Mouse (Mus musculus) urinary bladder, postnatal 36 days (tissue): Measurements from ENCODE around the gene Saxo1.

Experiments
- DNase-seq, 2 experiments: peaks; one replicate each; pipeline ENCODE4 v3.0.0; 2022; ENCODE audit warnings: low spot score in 2 of 2, mixed read lengths in 1 of 2

Gene Saxo1

GRCm38 (mm10) chr4:86558228-86558627 is at the start of gene Saxo1:
Gene Saxo1, minus strand, starts transcription at chr4:86558328.
- DNase-seq = no peak

- no peak for DNase-seq
Observed at GRCm38 (mm10) chr4:86591304-86591703, 33.2 kb upstream of the Saxo1 start.

- DNase-seq = no peak
Observed at GRCm38 (mm10) chr4:86588236-86588635, 30.1 kb upstream of the Saxo1 start.

- DNase-seq = no peak
Observed at GRCm38 (mm10) chr4:86580591-86580990, 22.5 kb upstream of the Saxo1 start.

GRCm38 (mm10) chr4:86580056-86580455 is 21.9 kb upstream of the Saxo1 start:
- no peak for DNase-seq

- DNase-seq = no peak
Observed at GRCm38 (mm10) chr4:86576630-86577225, 18.6 kb upstream of the Saxo1 start.

- DNase-seq = no peak
Observed at GRCm38 (mm10) chr4:86576120-86576541, 18.0 kb upstream of the Saxo1 start.

- DNase-seq = peak; percentile 94 to 96
Observed at GRCm38 (mm10) chr4:86575283-86575983, 17.3 kb upstream of the Saxo1 start, which contains the start of gene Rraga. Gene Rraga, plus strand, starts transcription at chr4:86575668.

- no peak for DNase-seq
Observed at GRCm38 (mm10) chr4:86574939-86575282, 16.8 kb upstream of the Saxo1 start.

- DNase-seq = no peak
Observed at GRCm38 (mm10) chr4:86561061-86561460, 2.9 kb upstream of the Saxo1 start.

GRCm38 (mm10) chr4:86559006-86559405 is 878 bp upstream of the Saxo1 start:
- DNase-seq = no peak

GRCm38 (mm10) chr4:86557371-86557770 is 757 bp downstream of the Saxo1 start:
- no peak for DNase-seq

GRCm38 (mm10) chr4:86555035-86555707 is 3.0 kb downstream of the Saxo1 start:
- DNase-seq = no peak

- DNase-seq = no peak
Observed at GRCm38 (mm10) chr4:86548332-86548731, 9.8 kb downstream of the Saxo1 start.

GRCm38 (mm10) chr4:86545615-86546014 is 12.5 kb downstream of the Saxo1 start:
- DNase-seq = no peak

- DNase-seq = no peak
Observed at GRCm38 (mm10) chr4:86543999-86544398, 14.1 kb downstream of the Saxo1 start.

- no peak for DNase-seq
Observed at GRCm38 (mm10) chr4:86541573-86541972, 16.6 kb downstream of the Saxo1 start.

GRCm38 (mm10) chr4:86538936-86539335 is 19.2 kb downstream of the Saxo1 start:
- no peak for DNase-seq

- DNase-seq = peak; percentile 19 to 23
Observed at GRCm38 (mm10) chr4:86537972-86538371, 20.2 kb downstream of the Saxo1 start.

- DNase-seq = no peak
Observed at GRCm38 (mm10) chr4:86534091-86534481, 24.0 kb downstream of the Saxo1 start.

- DNase-seq = no peak
Observed at GRCm38 (mm10) chr4:86533406-86534090, 24.6 kb downstream of the Saxo1 start.

- no peak for DNase-seq
Observed at GRCm38 (mm10) chr4:86529161-86529560, 29.0 kb downstream of the Saxo1 start.
